Mouse (Mus musculus): ENCODE results near the gene Mpc1.

DNA sequence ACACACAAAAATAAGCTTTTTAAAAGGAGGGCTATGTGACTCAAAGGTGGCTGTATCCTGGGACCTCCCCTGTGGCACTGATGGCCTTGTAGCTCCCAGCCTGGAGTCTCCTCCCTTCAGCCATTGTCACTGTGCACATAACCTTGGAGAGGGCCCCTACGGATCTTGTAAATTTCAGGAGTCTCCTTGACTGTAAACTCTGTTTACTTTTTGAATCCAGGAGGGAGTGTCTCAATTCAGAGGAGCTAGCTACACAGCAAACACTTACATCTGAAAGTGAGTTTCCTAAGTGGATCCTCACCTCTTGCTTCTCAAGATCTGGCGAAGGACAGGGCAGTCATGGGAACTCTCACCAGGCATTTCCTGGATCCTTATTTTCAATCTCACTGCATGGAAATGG lies 38.6 kb upstream of the Mpc1 start:
- TF ChIP-seq CTCF (conservative IDR thresholded peaks at IDR 0.05 in 1 of 2, IDR thresholded peaks at IDR 0.05 in 1 of 2; ENCODE audit: low read depth in 2 of 2, low read length in 2 of 2), result no peak
- no peak for TF ChIP-seq USF1 (IDR thresholded peaks at IDR 0.05; ENCODE audit: low read depth, low read length)
- TF ChIP-seq MAX (IDR thresholded peaks at IDR 0.05; ENCODE audit: low read length), result no peak
- no peak for TF ChIP-seq NELFE (IDR thresholded peaks at IDR 0.05; ENCODE audit: low read depth, low read length)
- TF ChIP-seq POLR2A (IDR thresholded peaks at IDR 0.05; ENCODE audit: low read depth, low read length), result no peak
- no peak for TF ChIP-seq HCFC1 (IDR thresholded peaks at IDR 0.05; ENCODE audit: low read depth, low read length)
- TF ChIP-seq GABPA (IDR thresholded peaks at IDR 0.05; ENCODE audit: insufficient replicate concordance, low read depth, low read length), result no peak
- no peak for TF ChIP-seq KAT2A (IDR thresholded peaks at IDR 0.05; ENCODE audit: insufficient replicate concordance, low read length)

Measured in CH12.LX (cell line).